Mouse (Mus musculus): ENCODE data around the gene Map3k3. TPM values are rescaled to one million over a fixed set of nuclear protein-coding genes. Genes with fewer than 3 reads are reported as not detected.

The Map3k3 gene
- total and polyA plus RNA-seq, 3 experiments, result 28.8 to 34.1 (median 32.3) TPM

- no peak for TF ChIP-seq CHD1 (IDR thresholded peaks at IDR 0.05; ENCODE audit: low read depth, low read length)
- no peak for TF ChIP-seq ZC3H11A (IDR thresholded peaks at IDR 0.05; ENCODE audit: low read depth, low read length)
- H3K9ac ChIP-seq (ENCODE audit: insufficient read depth, low read depth), result no peak overlapping the region
- H3K4me2 ChIP-seq (ENCODE audit: insufficient read depth, low read depth, poor library complexity, severe bottlenecking), result no peak overlapping the region
- H3K9me3 ChIP-seq (replicated peaks; ENCODE audit: low read length), result no peaks in the 10 kb centered on the region
- H3K36me3 ChIP-seq (replicated peaks in 1 of 2; ENCODE audit: control insufficient read depth in 1 of 2, insufficient read depth in 1 of 2, low read length in 1 of 2), result peaks cover 16 to 43% of the 10 kb centered on the region in 2 experiments
- no peak overlapping the region for H3K4me3 ChIP-seq (replicated peaks in 1 of 3; ENCODE audit: low read depth in 2 of 3, low read length in 2 of 3, poor library complexity in 1 of 3)
- H3K79me2 ChIP-seq (replicated peaks; ENCODE audit: control insufficient read depth, extremely low read depth, insufficient read depth, poor library complexity, severe bottlenecking), result peaks cover 8% of the 10 kb centered on the region
- in situ Hi-C loops (cut with MboI; ENCODE audit: low pct_ligation_motif_present, low pct_unique_long_range_greater_than_20kb, low sequenced_read_pairs) (no loop called here), dilution Hi-C loops (cut with MboI; ENCODE audit: extremely low pct_ligation_motif_present, extremely low pct_unique_long_range_greater_than_20kb, low sequenced_read_pairs) (no loop called here)
- no peak overlapping the region for H3K27ac ChIP-seq (ENCODE audit: insufficient read depth, low read depth)
- H3K4me1 ChIP-seq (ENCODE audit: control insufficient read depth in 1 of 2, insufficient read depth in 2 of 2), result peaks cover 8 to 33% of the 10 kb centered on the region in 2 experiments; a peak in 3 of 4 replicates
- H3K27me3 ChIP-seq (replicated peaks), result no peaks in the 10 kb centered on the region
- DNase-seq (ENCODE audit: extremely low read depth), result no peak
Observed at GRCm38 (mm10) chr11:106102866-106103265, 18.5 kb downstream of the Map3k3 start.

GRCm38 (mm10) chr11:106106047-106106587 lies 21.7 kb downstream of the Map3k3 start:
- H3K9ac ChIP-seq (ENCODE audit: insufficient read depth, low read depth), result peak overlapping the region; percentile 54
- dilution Hi-C loops (cut with MboI; ENCODE audit: extremely low pct_ligation_motif_present, extremely low pct_unique_long_range_greater_than_20kb, low sequenced_read_pairs), result no loop called here
- no peaks in the 10 kb centered on the region for H3K27me3 ChIP-seq (replicated peaks)
- H3K4me3 ChIP-seq (replicated peaks in 1 of 3; ENCODE audit: low read depth in 2 of 3, low read length in 2 of 3, poor library complexity in 1 of 3), result peak overlapping the region; percentile 6 to 28 (median 23)
- peaks cover 8% of the 10 kb centered on the region for H3K79me2 ChIP-seq (replicated peaks; ENCODE audit: control insufficient read depth, extremely low read depth, insufficient read depth, poor library complexity, severe bottlenecking)
- peak overlapping the region; percentile 86 for H3K4me2 ChIP-seq (ENCODE audit: insufficient read depth, low read depth, poor library complexity, severe bottlenecking)
- H3K4me1 ChIP-seq (ENCODE audit: control insufficient read depth in 1 of 2, insufficient read depth in 2 of 2), result peaks cover 5 to 30% of the 10 kb centered on the region in 2 experiments; a peak in 3 of 4 replicates
- peaks cover 12 to 37% of the 10 kb centered on the region in 2 experiments for H3K36me3 ChIP-seq (replicated peaks in 1 of 2; ENCODE audit: control insufficient read depth in 1 of 2, insufficient read depth in 1 of 2, low read length in 1 of 2)
- H3K27ac ChIP-seq (ENCODE audit: insufficient read depth, low read depth), result peak overlapping the region; percentile 89
- DNase-seq (ENCODE audit: extremely low read depth), result peak; percentile 84
- in situ Hi-C loops (cut with MboI; ENCODE audit: low pct_ligation_motif_present, low pct_unique_long_range_greater_than_20kb, low sequenced_read_pairs), result no loop called here
- H3K9me3 ChIP-seq (replicated peaks; ENCODE audit: low read length), result no peaks in the 10 kb centered on the region
- TF ChIP-seq CTCF (conservative IDR thresholded peaks at IDR 0.05 in 1 of 2, IDR thresholded peaks at IDR 0.05 in 1 of 2; ENCODE audit: low read depth in 2 of 2, low read length in 2 of 2) (no peak), EP300 (IDR thresholded peaks at IDR 0.05; ENCODE audit: low read length) (peak; percentile 78), CHD2 (IDR thresholded peaks at IDR 0.05; ENCODE audit: low read length) (peak; percentile 94), E2F4 (IDR thresholded peaks at IDR 0.05; ENCODE audit: insufficient replicate concordance, low read depth, low read length) (peak; percentile 69; the same call in 1 of the 2 replicates), IRF4 (IDR thresholded peaks at IDR 0.05; ENCODE audit: low read depth, low read length) (peak; percentile 71), TCF12 (IDR thresholded peaks at IDR 0.05; ENCODE audit: low read depth, low read length) (no peak; the same call in 1 of the 2 replicates), RAD21 (IDR thresholded peaks at IDR 0.05; ENCODE audit: low read depth, low read length) (no peak; the same call in 1 of the 2 replicates), USF2 (conservative IDR thresholded peaks at IDR 0.05; ENCODE audit: low read depth, low read length) (no peak), SMC3 (IDR thresholded peaks at IDR 0.05; ENCODE audit: low read depth, low read length) (peak; percentile 19; the same call in 1 of the 2 replicates), BHLHE40 (IDR thresholded peaks at IDR 0.05; ENCODE audit: low read depth, low read length) (peak; percentile 69), MEF2A (IDR thresholded peaks at IDR 0.05; ENCODE audit: borderline replicate concordance, low read depth, low read length) (no peak; the same call in 1 of the 2 replicates), MAX (IDR thresholded peaks at IDR 0.05; ENCODE audit: low read length) (peak; percentile 37; the same call in 1 of the 2 replicates), PAX5 (IDR thresholded peaks at IDR 0.05; ENCODE audit: low read length) (no peak), SIN3A (IDR thresholded peaks at IDR 0.05; ENCODE audit: low read length) (peak; percentile 51; the same call in 1 of the 2 replicates), CHD1 (IDR thresholded peaks at IDR 0.05; ENCODE audit: low read depth, low read length) (no peak), JUN (IDR thresholded peaks at IDR 0.05; ENCODE audit: insufficient read depth, low read depth, low read length) (no peak), ZMIZ1 (IDR thresholded peaks at IDR 0.05; ENCODE audit: low read depth, low read length) (no peak), USF1 (IDR thresholded peaks at IDR 0.05; ENCODE audit: low read depth, low read length) (no peak), POLR2A (IDR thresholded peaks at IDR 0.05; ENCODE audit: low read depth, low read length) (peak; percentile 51; the same call in 1 of the 2 replicates), KAT2A (IDR thresholded peaks at IDR 0.05; ENCODE audit: insufficient replicate concordance, low read length) (0 out of 2 replicates have a peak, but pooled peaks have one; percentile 37), POLR2AphosphoS2 (IDR thresholded peaks at IDR 0.05; ENCODE audit: low read depth, low read length) (no peak), GABPA (IDR thresholded peaks at IDR 0.05; ENCODE audit: insufficient replicate concordance, low read depth, low read length) (no peak), JUND (conservative IDR thresholded peaks at IDR 0.05; ENCODE audit: low read depth, low read length) (no peak), MAFK (IDR thresholded peaks at IDR 0.05; ENCODE audit: insufficient replicate concordance, low read length) (no peak), ETS1 (conservative IDR thresholded peaks at IDR 0.05; ENCODE audit: low read depth, low read length) (no peak), NELFE (IDR thresholded peaks at IDR 0.05; ENCODE audit: low read depth, low read length) (0 out of 2 replicates have a peak, but pooled peaks have one; percentile 31), ZKSCAN1 (IDR thresholded peaks at IDR 0.05; ENCODE audit: borderline replicate concordance, low read depth, low read length) (no peak), ELF1 (IDR thresholded peaks at IDR 0.05; ENCODE audit: low read depth, low read length) (no peak; the same call in 1 of the 2 replicates), UBTF (IDR thresholded peaks at IDR 0.05; ENCODE audit: low read depth, low read length) (no peak), MXI1 (IDR thresholded peaks at IDR 0.05; ENCODE audit: low read depth, low read length) (peak; percentile 21; the same call in 1 of the 2 replicates), ZC3H11A (IDR thresholded peaks at IDR 0.05; ENCODE audit: low read depth, low read length) (no peak), HCFC1 (IDR thresholded peaks at IDR 0.05; ENCODE audit: low read depth, low read length) (peak; percentile 48; the same call in 1 of the 2 replicates)
